27 mouse cellular contexts compared by ENCODE assay signal in genomic region chr17:80183615-80184014, GRCm38 (mm10). TPM values are rescaled to one million over a fixed set of nuclear protein-coding genes. Genes with fewer than 3 reads are reported as not detected.
"Had no signal": no experiment of that assay in that cellular context is flagged by ENCODE, and none has a peak within 500 bp of the region (broad histone marks: within the 10 kb centered on the region; RNA-seq: fewer than 3 reads in every experiment).

No protein-coding gene starts in this region.

- H3K27me3 ChIP-seq: limb, embryonic 12.5 days; limb, embryonic 15.5 days; midbrain, embryonic 12.5 days; neural tube, embryonic 13.5 days had no signal

- H3K4me1 ChIP-seq: limb, embryonic 12.5 days; limb, embryonic 15.5 days; midbrain, embryonic 12.5 days; neural tube, embryonic 13.5 days had no signal

- DNase-seq: kidney, adult 11 months; kidney, adult 8-10 months; kidney, postnatal 14 days; kidney, postnatal 4 days; left cerebral cortex, postnatal 4 days; liver, postnatal 0 days; lung, embryonic 14.5 days; thymus, postnatal 25 days had no signal

- H3K27ac ChIP-seq: limb, embryonic 12.5 days; limb, embryonic 15.5 days; liver, embryonic 14.5 days; macrophage; midbrain, embryonic 12.5 days; neural tube, embryonic 13.5 days; stomach, postnatal 0 days had no signal

- H3K9ac ChIP-seq: limb, embryonic 12.5 days; limb, embryonic 15.5 days; liver, embryonic 14.5 days; liver, postnatal 0 days; lung, embryonic 14.5 days; midbrain, embryonic 12.5 days; neural tube, embryonic 13.5 days had no signal

- H3K4me3 ChIP-seq: limb, embryonic 12.5 days; limb, embryonic 15.5 days; midbrain, embryonic 12.5 days; myocyte; neural tube, embryonic 13.5 days had no signal

- H3K9me3 ChIP-seq: limb, embryonic 12.5 days; limb, embryonic 15.5 days; midbrain, embryonic 12.5 days; neural tube, embryonic 13.5 days had no signal

- H3K4me2 ChIP-seq: limb, embryonic 12.5 days; limb, embryonic 15.5 days; liver, embryonic 11.5 days; lung, embryonic 14.5 days; midbrain, embryonic 12.5 days; neural tube, embryonic 13.5 days had no signal

- H3K36me3 ChIP-seq: limb, embryonic 12.5 days; limb, embryonic 15.5 days; midbrain, embryonic 12.5 days; neural tube, embryonic 13.5 days had no signal

- ATAC-seq: liver, postnatal 0 days; lung, postnatal 0 days; midbrain, embryonic 16.5 days had no signal

RNA-seq across cellular contexts. Expression of gene Ttc39d, which starts 23.6 kb away (rescaled TPM):
- total RNA-seq: megakaryocyte-erythroid progenitor cell, adult 5-6 weeks; monocyte, adult 5-6 weeks; neutrophil, adult 5-6 weeks had no signal
- polyA plus RNA-seq: kidney, embryonic 16.5 days; limb, embryonic 12.5 days; liver, embryonic 11.5 days; liver, postnatal 0 days; lung, embryonic 14.5 days; macrophage; neural tube, embryonic 13.5 days; small intestine, adult 2 months; spleen, adult 2 months; stomach, embryonic 14.5 days; urinary bladder, adult 2 months had no signal
